Mouse (Mus musculus) heart, postnatal 0 days (tissue): ENCODE data around the gene 4930469K13Rik. TPM values are rescaled to one million over a fixed set of nuclear protein-coding genes. Genes with fewer than 3 reads are reported as not detected.

ENCODE experiments used
- ATAC-seq: fragments of 200-750 bp; cut with Nextera tagmentation; 2 replicates; pipeline ENCODE4 v1.8.0; 2017; ENCODE audit warnings: low read depth, moderate number of reproducible peaks, moderate library complexity; ENCODE audit not compliant: insufficient read depth
- DNase-seq: peaks from one replicate; pipeline ENCODE4 v3.0.0-alpha.2; 2016; ENCODE audit warnings: low spot score
- H3K27ac ChIP-seq: fragments of 300-500 bp; sonication (generic); 2 replicates; pipeline ENCODE4 v1.5.1; 2014; ENCODE audit warnings: low read depth, mild to moderate bottlenecking
- H3K27me3 ChIP-seq: fragments of 300-500 bp; sonication (generic); 2 replicates; pipeline ENCODE4 v1.6.1; 2014; ENCODE audit warnings: low read length, mixed read lengths; ENCODE audit not compliant: control insufficient read depth, insufficient read depth
- H3K36me3 ChIP-seq: fragments of 300-500 bp; sonication (generic); replicated peaks from 2 replicates; pipeline ENCODE4 v1.6.1; 2014; ENCODE audit warnings: low read length, mixed read lengths; ENCODE audit not compliant: control insufficient read depth, insufficient read depth
- H3K4me1 ChIP-seq: fragments of 300-500 bp; sonication (generic); 2 replicates; pipeline ENCODE4 v1.6.1; 2014; ENCODE audit warnings: antibody characterized with exemption; ENCODE audit not compliant: control insufficient read depth, insufficient read depth
- H3K4me2 ChIP-seq: fragments of 300-500 bp; sonication (generic); 2 replicates; pipeline ENCODE4 v1.6.1; 2014; ENCODE audit warnings: low read depth, mild to moderate bottlenecking, low read length, moderate library complexity
- H3K4me3 ChIP-seq: fragments of 300-500 bp; sonication (generic); 2 replicates; pipeline ENCODE4 v1.5.1; 2014; ENCODE audit warnings: low read depth, low read length
- H3K9ac ChIP-seq: fragments of 300-500 bp; sonication (generic); replicated peaks from 2 replicates; pipeline ENCODE4 v1.6.1; 2014; ENCODE audit warnings: low read depth, low read length, mixed read lengths
- H3K9me3 ChIP-seq: fragments of 300-500 bp; sonication (generic); replicated peaks from 2 replicates; pipeline ENCODE4 v1.6.1; 2016; ENCODE audit warnings: low read length; ENCODE audit not compliant: control insufficient read depth
- CTCF ChIP-seq: IDR thresholded peaks from 2 replicates; pipeline ENCODE4 v1.5.1; 2016; ENCODE audit warnings: antibody characterized with exemption, control low read depth, low read depth
- EP300 ChIP-seq: IDR thresholded peaks from 2 replicates; pipeline ENCODE4 v1.6.1; 2016; ENCODE audit warnings: antibody characterized with exemption, low read depth
- WGBS: fragments of 180-500 bp; shearing (Covaris S2); extraction: QIAGEN DNeasy Blood & Tissue Kit; methylation state at CpG from one replicate; pipeline ENCODE4 v1.1.7; 2014; 5-methylcytosine and 5-hydroxymethylcytosine counted together
- polyA plus RNA-seq: library from polyadenylated mRNA; unstranded; fragments of >200 nt; fragmentation: Nextera tagmentation; extraction: Ambion mirVana; gene quantifications from 2 replicates; pipeline ENCODE4 v1.2.1, GENCODE M21; 2015
- total RNA-seq: library from RNA; depleted of rRNA; stranded (reverse); fragments of >200 nt; gene quantifications from 2 replicates; pipeline ENCODE4 v1.2.3, GENCODE M21; 2014; ENCODE audit warnings: low replicate concordance

4930469K13Rik gene
- total and polyA plus RNA-seq, 2 experiments from 2014 or later, result not detected

- DNase-seq (no peak), ATAC-seq (no peak)
- no peaks in the 10 kb centered on the region for H3K36me3 ChIP-seq
- no peak for TF ChIP-seq EP300
- TF ChIP-seq CTCF, result no peak
- no peaks in the 10 kb centered on the region for H3K9me3 ChIP-seq
- H3K9ac ChIP-seq, result no peak overlapping the region
- no peak overlapping the region for H3K4me2 ChIP-seq
- WGBS, result 54% methylated on average over 8 of the region's 8 CpGs
- no peaks in the 10 kb centered on the region for H3K27me3 ChIP-seq
- no peak overlapping the region for H3K27ac ChIP-seq
- H3K4me1 ChIP-seq, result no peaks in the 10 kb centered on the region
- H3K4me3 ChIP-seq, result no peak overlapping the region
Observed at GRCm38 (mm10) chr11:34086164-34086751, 12.1 kb downstream of the 4930469K13Rik start.

GRCm38 (mm10) chr11:34084639-34085038, 13.7 kb downstream of the 4930469K13Rik start:
- no peak for ATAC-seq
- no peak overlapping the region for H3K9ac ChIP-seq
- no peak for TF ChIP-seq CTCF
- TF ChIP-seq EP300, result no peak
- H3K9me3 ChIP-seq, result no peaks in the 10 kb centered on the region
- H3K4me1 ChIP-seq, result no peaks in the 10 kb centered on the region
- no peak overlapping the region for H3K27ac ChIP-seq
- H3K36me3 ChIP-seq, result no peaks in the 10 kb centered on the region
- no peak overlapping the region for H3K4me3 ChIP-seq
- no peaks in the 10 kb centered on the region for H3K27me3 ChIP-seq
- DNase-seq, result no peak
- 43% methylated on average over 2 of the region's 2 CpGs for WGBS
- no peak overlapping the region for H3K4me2 ChIP-seq

GRCm38 (mm10) chr11:34083795-34084194, 14.6 kb downstream of the 4930469K13Rik start:
- DNase-seq, result peak; percentile 17
- no peak overlapping the region for H3K4me2 ChIP-seq
- WGBS, result 30% methylated on average over 7 of the region's 7 CpGs

GRCm38 (mm10) chr11:34079542-34080464, 18.6 kb downstream of the 4930469K13Rik start:
- no peaks in the 10 kb centered on the region for H3K36me3 ChIP-seq
- no peaks in the 10 kb centered on the region for H3K4me1 ChIP-seq
- H3K27me3 ChIP-seq, result no peaks in the 10 kb centered on the region
- no peak overlapping the region for H3K9ac ChIP-seq
- no peak overlapping the region for H3K4me3 ChIP-seq
- no peak overlapping the region for H3K27ac ChIP-seq
- no peak overlapping the region for H3K4me2 ChIP-seq
- no peak for ATAC-seq
- no peak for DNase-seq
- WGBS, result 63% methylated on average over 6 of the region's 6 CpGs
- no peaks in the 10 kb centered on the region for H3K9me3 ChIP-seq
- TF ChIP-seq EP300 (no peak), CTCF (no peak)

More at GRCm38 (mm10) chr11:34083795-34084194, 14.6 kb downstream of the 4930469K13Rik start:
- H3K9me3 ChIP-seq, result no peaks in the 10 kb centered on the region
- TF ChIP-seq CTCF (no peak), EP300 (no peak)
- H3K27ac ChIP-seq, result no peak overlapping the region
- H3K27me3 ChIP-seq, result no peaks in the 10 kb centered on the region
- peak; percentile 51; the same call in 1 of the 2 replicates for ATAC-seq
- H3K9ac ChIP-seq, result no peak overlapping the region
- H3K4me3 ChIP-seq, result no peak overlapping the region
- H3K4me1 ChIP-seq, result no peaks in the 10 kb centered on the region
- H3K36me3 ChIP-seq, result no peaks in the 10 kb centered on the region

- no peak overlapping the region for H3K4me3 ChIP-seq
- no peaks in the 10 kb centered on the region for H3K9me3 ChIP-seq
- peak overlapping the region; percentile 59; the same call in 1 of the 2 replicates for H3K27ac ChIP-seq
- DNase-seq, result no peak
- H3K36me3 ChIP-seq, result no peaks in the 10 kb centered on the region
- H3K4me2 ChIP-seq, result no peak overlapping the region
- H3K27me3 ChIP-seq, result 0 out of 2 replicates have a peak, but pooled peaks cover 3% of the 10 kb centered on the region
- no peak for ATAC-seq
- no peaks in the 10 kb centered on the region for H3K4me1 ChIP-seq
- 72% methylated on average over 7 of the region's 7 CpGs for WGBS
- H3K9ac ChIP-seq, result no peak overlapping the region
- TF ChIP-seq CTCF (no peak), EP300 (no peak)
Observed at GRCm38 (mm10) chr11:34078581-34078980, 19.8 kb downstream of the 4930469K13Rik start.
